Mouse (Mus musculus): Measurements from ENCODE around the gene Shisal1. TPM values are rescaled to one million over a fixed set of nuclear protein-coding genes. Genes with fewer than 3 reads are reported as not detected.

Gene Shisal1
- polyA plus RNA-seq, 1 experiment from 2014 or later: 0.06 TPM

GRCm38 (mm10) chr15:84392840-84393239, 54.1 kb downstream of the Shisal1 start:
- H3K36me3 ChIP-seq (ENCODE audit: insufficient read depth, low read length): no peaks in the 10 kb centered on the region
- 73% methylated on average over 5 of the region's 5 CpGs for whole genome bisulfite sequencing
- no peak overlapping the region for H3K27ac ChIP-seq (ENCODE audit: low read length)
- H3K27me3 ChIP-seq (replicated peaks; ENCODE audit: insufficient read depth, low read length): no peaks in the 10 kb centered on the region
- no peak for ATAC-seq
- H3K4me2 ChIP-seq (replicated peaks; ENCODE audit: low read depth, low read length): no peak overlapping the region
- H3K4me3 ChIP-seq (ENCODE audit: low read depth, low read length): no peak overlapping the region
- H3K4me1 ChIP-seq (ENCODE audit: insufficient read depth, low read depth, low read length): no peaks in the 10 kb centered on the region
- no peak for DNase-seq (ENCODE audit: low spot score)
- TF ChIP-seq CTCF (IDR thresholded peaks at IDR 0.05) (no peak), EP300 (IDR thresholded peaks at IDR 0.05) (no peak)
- peaks cover under 1% of the 10 kb centered on the region; the same call in 1 of the 2 replicates for H3K9me3 ChIP-seq (ENCODE audit: low read length)
- no peak overlapping the region for H3K9ac ChIP-seq (replicated peaks; ENCODE audit: low read depth)

- H3K4me2 ChIP-seq (replicated peaks; ENCODE audit: low read depth, low read length): no peak overlapping the region
- TF ChIP-seq EP300 (IDR thresholded peaks at IDR 0.05) (no peak), CTCF (IDR thresholded peaks at IDR 0.05) (no peak)
- no peaks in the 10 kb centered on the region for H3K4me1 ChIP-seq (ENCODE audit: insufficient read depth, low read depth, low read length)
- no peak overlapping the region for H3K9ac ChIP-seq (replicated peaks; ENCODE audit: low read depth)
- H3K27ac ChIP-seq (ENCODE audit: low read length): no peak overlapping the region
- ATAC-seq (no peak), DNase-seq (ENCODE audit: low spot score) (no peak)
- no peak overlapping the region for H3K4me3 ChIP-seq (ENCODE audit: low read depth, low read length)
- WGBS: 93% methylated on average over 4 of the region's 4 CpGs
- no peaks in the 10 kb centered on the region for H3K36me3 ChIP-seq (ENCODE audit: insufficient read depth, low read length)
- no peaks in the 10 kb centered on the region for H3K27me3 ChIP-seq (replicated peaks; ENCODE audit: insufficient read depth, low read length)
- peaks cover 5% of the 10 kb centered on the region; the same call in 1 of the 2 replicates for H3K9me3 ChIP-seq (ENCODE audit: low read length)
Observed at GRCm38 (mm10) chr15:84392131-84392530, 54.8 kb downstream of the Shisal1 start.

- WGBS: 82% methylated on average over 8 of the region's 8 CpGs
- no peak for ATAC-seq
Observed at GRCm38 (mm10) chr15:84388698-84389131, 58.2 kb downstream of the Shisal1 start.

GRCm38 (mm10) chr15:84385995-84386565, 60.8 kb downstream of the Shisal1 start:
- WGBS: 79% methylated on average over 8 of the region's 8 CpGs
- Histone ChIP-seq H3K9ac (replicated peaks; ENCODE audit: low read depth) (no peak overlapping the region), H3K36me3 (ENCODE audit: insufficient read depth, low read length) (no peaks in the 10 kb centered on the region), H3K27ac (ENCODE audit: low read length) (no peak overlapping the region), H3K4me2 (replicated peaks; ENCODE audit: low read depth, low read length) (no peak overlapping the region), H3K27me3 (replicated peaks; ENCODE audit: insufficient read depth, low read length) (no peaks in the 10 kb centered on the region), H3K9me3 (ENCODE audit: low read length) (peaks cover 5% of the 10 kb centered on the region; the same call in 1 of the 2 replicates), H3K4me3 (ENCODE audit: low read depth, low read length) (no peak overlapping the region), H3K4me1 (ENCODE audit: insufficient read depth, low read depth, low read length) (no peaks in the 10 kb centered on the region)
- no peak for TF ChIP-seq EP300 (IDR thresholded peaks at IDR 0.05)
- DNase-seq (ENCODE audit: low spot score) (no peak), ATAC-seq (no peak)

More at GRCm38 (mm10) chr15:84388698-84389131, 58.2 kb downstream of the Shisal1 start:
- no peak for DNase-seq (ENCODE audit: low spot score)
- no peaks in the 10 kb centered on the region for H3K4me1 ChIP-seq (ENCODE audit: insufficient read depth, low read depth, low read length)
- H3K27me3 ChIP-seq (replicated peaks; ENCODE audit: insufficient read depth, low read length): no peaks in the 10 kb centered on the region
- no peak overlapping the region for H3K4me2 ChIP-seq (replicated peaks; ENCODE audit: low read depth, low read length)
- no peaks in the 10 kb centered on the region for H3K36me3 ChIP-seq (ENCODE audit: insufficient read depth, low read length)
- TF ChIP-seq EP300 (IDR thresholded peaks at IDR 0.05): no peak
- TF ChIP-seq CTCF (IDR thresholded peaks at IDR 0.05): no peak
- H3K9me3 ChIP-seq (ENCODE audit: low read length): peaks cover 5% of the 10 kb centered on the region; the same call in 1 of the 2 replicates
- no peak overlapping the region for H3K9ac ChIP-seq (replicated peaks; ENCODE audit: low read depth)
- H3K27ac ChIP-seq (ENCODE audit: low read length): no peak overlapping the region
- no peak overlapping the region for H3K4me3 ChIP-seq (ENCODE audit: low read depth, low read length)

GRCm38 (mm10) chr15:84384066-84384465, 62.8 kb downstream of the Shisal1 start:
- Histone ChIP-seq H3K9me3 (ENCODE audit: low read length) (peaks cover 5% of the 10 kb centered on the region; the same call in 1 of the 2 replicates), H3K9ac (replicated peaks; ENCODE audit: low read depth) (no peak overlapping the region), H3K4me2 (replicated peaks; ENCODE audit: low read depth, low read length) (no peak overlapping the region), H3K36me3 (ENCODE audit: insufficient read depth, low read length) (no peaks in the 10 kb centered on the region), H3K27ac (ENCODE audit: low read length) (no peak overlapping the region), H3K4me3 (ENCODE audit: low read depth, low read length) (no peak overlapping the region), H3K27me3 (replicated peaks; ENCODE audit: insufficient read depth, low read length) (no peaks in the 10 kb centered on the region), H3K4me1 (ENCODE audit: insufficient read depth, low read depth, low read length) (no peaks in the 10 kb centered on the region)
- DNase-seq (ENCODE audit: low spot score) (no peak), ATAC-seq (no peak)
- WGBS: 86% methylated on average over 9 of the region's 9 CpGs
- TF ChIP-seq EP300 (IDR thresholded peaks at IDR 0.05) (no peak), CTCF (IDR thresholded peaks at IDR 0.05) (no peak)

GRCm38 (mm10) chr15:84380181-84380580, 66.7 kb downstream of the Shisal1 start:
- DNase-seq (ENCODE audit: low spot score) (no peak), ATAC-seq (no peak)
- H3K4me3 ChIP-seq (ENCODE audit: low read depth, low read length): no peak overlapping the region
- no peak overlapping the region for H3K9ac ChIP-seq (replicated peaks; ENCODE audit: low read depth)
- no peaks in the 10 kb centered on the region for H3K9me3 ChIP-seq (ENCODE audit: low read length)
- H3K27ac ChIP-seq (ENCODE audit: low read length): no peak overlapping the region
- no peak overlapping the region for H3K4me2 ChIP-seq (replicated peaks; ENCODE audit: low read depth, low read length)
- WGBS: 49% methylated on average over 10 of the region's 10 CpGs
- no peaks in the 10 kb centered on the region for H3K27me3 ChIP-seq (replicated peaks; ENCODE audit: insufficient read depth, low read length)
- no peaks in the 10 kb centered on the region for H3K4me1 ChIP-seq (ENCODE audit: insufficient read depth, low read depth, low read length)
- TF ChIP-seq CTCF (IDR thresholded peaks at IDR 0.05) (no peak), EP300 (IDR thresholded peaks at IDR 0.05) (no peak)
- no peaks in the 10 kb centered on the region for H3K36me3 ChIP-seq (ENCODE audit: insufficient read depth, low read length)

Data from lung, postnatal 0 days (tissue).